Mouse (Mus musculus) intestine, embryonic 14.5 days (tissue): ENCODE measurements around the gene Rhag. TPM values are rescaled to one million over a fixed set of nuclear protein-coding genes. Genes with fewer than 3 reads are reported as not detected.
A peak's percentile ranks its signal among the peaks of the same experiment; 100 is the strongest.

Source experiments
- ATAC-seq: fragments of 200-750 bp; cut with Nextera tagmentation; replicated peaks from 2 replicates; pipeline ENCODE4 v1.8.0; 2017; ENCODE audit warnings: low read depth, moderate number of reproducible peaks, moderate TSS enrichment, moderate library complexity; ENCODE audit not compliant: low FRiP score, low TSS enrichment
- DNase-seq: peaks from one replicate; pipeline ENCODE4 v3.0.0-alpha.2; 2018; ENCODE audit warnings: low spot score
- H3K27ac ChIP-seq: fragments of 300-500 bp; sonication (generic); 2 replicates; pipeline ENCODE4 v1.5.1; 2014; ENCODE audit warnings: low read depth, mild to moderate bottlenecking, control low read depth
- H3K27me3 ChIP-seq: fragments of 300-500 bp; sonication (generic); replicated peaks from 2 replicates; pipeline ENCODE4 v1.6.1; 2014; ENCODE audit warnings: low read length, control low read depth; ENCODE audit not compliant: control insufficient read depth, insufficient read depth
- H3K36me3 ChIP-seq: fragments of 300-500 bp; sonication (generic); 2 replicates; pipeline ENCODE4 v1.6.1; 2014; ENCODE audit warnings: low read length, control low read depth; ENCODE audit not compliant: control insufficient read depth, insufficient read depth
- H3K4me1 ChIP-seq: fragments of 300-500 bp; sonication (generic); replicated peaks from 2 replicates; pipeline ENCODE4 v1.6.1; 2014; ENCODE audit warnings: low read length, control low read depth, mixed read lengths; ENCODE audit not compliant: control insufficient read depth, insufficient read depth
- H3K4me2 ChIP-seq: fragments of 300-500 bp; sonication (generic); 2 replicates; pipeline ENCODE4 v1.6.1; 2014; ENCODE audit warnings: low read length
- H3K4me3 ChIP-seq: fragments of 300-500 bp; sonication (generic); 2 replicates; pipeline ENCODE4 v1.5.1; 2014; ENCODE audit warnings: low read depth, low read length, control low read depth, mixed read lengths
- H3K9ac ChIP-seq: fragments of 300-500 bp; sonication (generic); 2 replicates; pipeline ENCODE4 v1.6.1; 2014; ENCODE audit warnings: mild to moderate bottlenecking, low read length
- H3K9me3 ChIP-seq: fragments of 300-500 bp; sonication (generic); 2 replicates; pipeline ENCODE4 v1.6.1; 2016; ENCODE audit warnings: low read length, control low read depth; ENCODE audit not compliant: control insufficient read depth
- WGBS: fragments of 180-500 bp; shearing (Covaris S2); extraction: QIAGEN DNeasy Blood & Tissue Kit; methylation state at CpG from one replicate; pipeline ENCODE4 v1.1.7; 2014; 5-methylcytosine and 5-hydroxymethylcytosine counted together
- polyA plus RNA-seq: library from polyadenylated mRNA; unstranded; fragments of >200 nt; fragmentation: Nextera tagmentation; extraction: Ambion mirVana; gene quantifications from 2 replicates; pipeline ENCODE4 v1.2.1, GENCODE M21; 2014

The Rhag gene
- polyA plus RNA-seq, 1 experiment from 2014 or later, result 0.42 TPM

DNA sequence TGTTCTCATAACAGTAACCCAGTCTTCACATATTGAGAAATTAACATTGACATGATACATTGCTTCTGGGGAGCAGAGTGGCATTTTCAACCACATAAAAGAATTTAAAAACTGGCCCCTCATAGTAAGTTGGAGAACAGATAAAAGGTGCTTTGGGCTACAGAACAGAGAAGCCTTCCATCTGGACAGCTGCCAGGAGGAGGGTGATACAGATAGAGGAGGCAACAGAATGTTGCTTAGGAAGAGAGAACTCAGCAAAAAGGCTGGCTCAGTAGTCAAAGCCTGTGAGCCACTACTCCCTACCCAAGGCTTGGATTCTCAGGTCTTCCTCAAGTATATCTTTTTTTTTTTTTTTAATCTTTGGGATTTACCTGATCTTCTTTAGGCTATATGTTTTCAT lies 44.1 kb downstream of the Rhag start:
- no peak for ATAC-seq
- Histone ChIP-seq H3K4me3 (no peak overlapping the region), H3K4me1 (no peaks in the 10 kb centered on the region), H3K4me2 (no peak overlapping the region), H3K36me3 (no peaks in the 10 kb centered on the region), H3K27me3 (no peaks in the 10 kb centered on the region), H3K9ac (no peak overlapping the region), H3K9me3 (no peaks in the 10 kb centered on the region), H3K27ac (no peak overlapping the region)
- DNase-seq, result no peak

DNA sequence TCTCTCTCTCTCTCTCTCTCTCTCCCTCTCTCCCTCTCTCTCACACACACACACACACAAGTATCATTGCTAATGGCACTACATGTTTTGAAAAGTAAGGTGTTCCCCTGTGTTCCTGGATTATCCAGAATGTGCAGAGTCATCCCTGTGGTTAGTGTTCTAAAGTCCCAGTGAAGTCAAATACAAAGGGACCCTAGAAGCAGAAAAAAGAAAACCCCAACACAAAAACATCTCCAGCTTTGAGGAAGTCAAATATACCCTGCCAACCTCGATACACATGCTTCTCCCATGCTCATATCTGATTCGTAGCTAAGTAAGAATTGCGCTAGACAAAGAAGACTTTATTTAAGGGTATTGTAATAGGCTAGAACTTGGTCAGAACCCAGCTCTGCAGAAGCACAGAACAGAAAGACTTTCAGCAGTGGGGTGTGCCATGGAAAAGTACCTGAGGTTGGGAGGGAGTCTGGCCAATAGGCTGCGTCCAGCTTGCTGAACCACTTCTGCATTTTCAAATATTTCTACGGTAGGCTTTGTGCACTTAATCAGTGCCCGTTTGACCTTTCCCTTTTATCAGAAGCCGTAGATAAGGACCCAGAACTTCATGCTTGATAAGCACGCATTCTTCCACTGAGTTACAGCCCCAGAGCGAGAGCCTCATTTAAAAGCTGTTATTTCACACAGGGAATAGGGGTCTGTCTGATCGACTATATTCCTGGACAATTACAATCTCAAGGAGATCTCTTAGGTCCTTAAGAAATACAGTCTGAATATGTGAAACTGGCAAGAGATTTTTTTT lies 58.2 kb downstream of the Rhag start:
- ATAC-seq (0 out of 2 replicates have a peak, but pooled peaks have one; percentile 12), DNase-seq (no peak)
- no peak overlapping the region for H3K27ac ChIP-seq
- no peaks in the 10 kb centered on the region for H3K27me3 ChIP-seq
- H3K4me2 ChIP-seq, result no peak overlapping the region
- no peaks in the 10 kb centered on the region for H3K9me3 ChIP-seq
- WGBS, result 52% methylated on average over 10 of the region's 10 CpGs
- no peaks in the 10 kb centered on the region for H3K36me3 ChIP-seq
- no peak overlapping the region for H3K9ac ChIP-seq
- no peak overlapping the region for H3K4me3 ChIP-seq
- H3K4me1 ChIP-seq, result no peaks in the 10 kb centered on the region

DNA sequence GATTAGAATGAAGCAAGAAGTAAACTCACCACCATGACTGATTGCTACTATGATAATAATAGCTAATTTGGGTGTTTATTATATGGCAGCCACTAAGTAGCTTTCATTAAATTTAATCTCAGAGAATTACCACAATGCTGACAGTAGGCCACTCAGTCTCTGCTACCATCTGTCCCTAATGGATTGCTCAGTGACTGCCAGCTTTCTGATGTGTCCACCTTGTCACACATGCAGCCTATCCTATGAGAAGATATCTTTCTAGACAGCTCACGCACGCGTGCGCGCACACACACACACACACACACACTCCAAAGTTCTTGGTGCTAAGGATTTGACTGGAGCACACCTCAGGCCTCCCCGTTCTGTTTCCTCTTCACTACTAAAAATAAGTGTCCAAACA lies 61.7 kb downstream of the Rhag start:
- Histone ChIP-seq H3K4me3 (no peak overlapping the region), H3K9ac (no peak overlapping the region), H3K9me3 (no peaks in the 10 kb centered on the region), H3K4me1 (no peaks in the 10 kb centered on the region), H3K27ac (no peak overlapping the region), H3K36me3 (no peaks in the 10 kb centered on the region), H3K4me2 (no peak overlapping the region), H3K27me3 (no peaks in the 10 kb centered on the region)
- no peak for ATAC-seq
- no peak for DNase-seq
- 90% methylated on average over 6 of the region's 6 CpGs for WGBS

DNA sequence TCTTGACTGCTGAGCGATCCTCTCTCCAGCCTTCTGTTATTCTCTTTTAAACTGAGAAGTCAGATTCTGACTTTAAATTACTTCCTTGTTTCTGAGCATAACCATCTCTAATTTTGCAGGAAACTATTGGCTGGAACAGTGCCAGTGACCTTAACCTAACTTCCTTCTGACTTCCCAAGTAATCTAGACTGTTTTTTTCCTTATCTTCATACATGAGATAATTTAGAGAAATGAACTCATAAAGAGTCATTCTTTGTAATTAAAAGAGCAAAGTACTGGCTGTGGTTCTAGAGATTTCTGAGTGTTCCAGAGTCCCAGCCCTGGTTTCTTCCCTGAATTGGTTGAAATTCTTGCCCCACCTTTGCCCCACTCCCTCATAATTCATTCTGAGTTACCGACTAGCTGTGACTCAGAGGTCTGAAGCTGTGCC lies 62.7 kb downstream of the Rhag start:
- DNase-seq, result no peak
- Histone ChIP-seq H3K9me3 (no peaks in the 10 kb centered on the region), H3K36me3 (no peaks in the 10 kb centered on the region), H3K4me2 (no peak overlapping the region), H3K27me3 (no peaks in the 10 kb centered on the region), H3K4me3 (no peak overlapping the region), H3K27ac (no peak overlapping the region), H3K9ac (no peak overlapping the region), H3K4me1 (no peaks in the 10 kb centered on the region)
- peak; percentile 73; the same call in 1 of the 2 replicates for ATAC-seq
- WGBS, result 34% methylated on average over 2 of the region's 2 CpGs

DNA sequence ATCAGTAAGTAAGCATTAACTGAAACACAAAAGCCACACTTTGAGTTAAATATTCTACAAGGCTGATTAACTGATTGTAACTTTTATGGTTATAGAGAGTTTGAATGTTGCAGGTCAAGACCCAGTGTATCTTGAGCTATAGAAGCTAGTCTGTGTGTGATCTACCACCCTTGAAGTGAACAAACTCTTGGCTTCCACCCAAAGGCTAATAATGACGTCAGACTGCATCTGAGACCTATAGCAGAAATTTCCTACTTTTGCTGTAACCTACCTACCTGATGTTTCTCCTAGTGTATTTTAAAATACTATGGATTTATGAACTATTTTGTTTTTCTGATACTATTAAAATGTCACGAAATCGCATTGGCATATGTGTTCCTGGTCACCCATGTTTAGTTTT lies 63.8 kb downstream of the Rhag start:
- WGBS, result 76% methylated on average over 3 of the region's 3 CpGs
- Histone ChIP-seq H3K27me3 (no peaks in the 10 kb centered on the region), H3K4me2 (no peak overlapping the region), H3K9ac (no peak overlapping the region), H3K27ac (no peak overlapping the region), H3K36me3 (no peaks in the 10 kb centered on the region), H3K4me1 (no peaks in the 10 kb centered on the region), H3K9me3 (no peaks in the 10 kb centered on the region), H3K4me3 (no peak overlapping the region)
- DNase-seq, result no peak
- no peak for ATAC-seq

DNA sequence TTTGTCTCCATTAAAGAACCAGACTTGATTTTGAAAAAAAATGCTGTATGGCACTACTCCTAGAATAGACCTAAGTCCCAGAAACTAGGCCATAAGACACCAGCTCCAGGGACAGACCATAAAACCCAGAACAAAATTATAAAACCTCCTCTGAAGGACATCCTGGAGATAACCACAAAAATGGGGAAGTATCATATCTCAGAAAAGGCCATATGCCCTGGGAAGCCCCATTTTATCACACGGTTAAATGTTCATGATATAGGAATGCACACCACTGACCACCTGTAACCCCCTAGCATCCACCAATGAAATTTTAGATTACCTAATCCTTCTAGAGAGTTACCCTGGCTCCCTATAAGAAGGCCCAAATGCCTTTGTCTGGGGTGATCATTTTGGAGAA lies 64.6 kb downstream of the Rhag start:
- no peaks in the 10 kb centered on the region for H3K36me3 ChIP-seq
- no peaks in the 10 kb centered on the region for H3K27me3 ChIP-seq
- H3K4me1 ChIP-seq, result no peaks in the 10 kb centered on the region
- no peak overlapping the region for H3K27ac ChIP-seq
- ATAC-seq, result no peak
- DNase-seq, result no peak
- no peak overlapping the region for H3K4me2 ChIP-seq
- H3K9me3 ChIP-seq, result no peaks in the 10 kb centered on the region
- no peak overlapping the region for H3K9ac ChIP-seq
- WGBS, result 91% methylated on average over 1 of the region's 1 CpGs
- no peak overlapping the region for H3K4me3 ChIP-seq

DNA sequence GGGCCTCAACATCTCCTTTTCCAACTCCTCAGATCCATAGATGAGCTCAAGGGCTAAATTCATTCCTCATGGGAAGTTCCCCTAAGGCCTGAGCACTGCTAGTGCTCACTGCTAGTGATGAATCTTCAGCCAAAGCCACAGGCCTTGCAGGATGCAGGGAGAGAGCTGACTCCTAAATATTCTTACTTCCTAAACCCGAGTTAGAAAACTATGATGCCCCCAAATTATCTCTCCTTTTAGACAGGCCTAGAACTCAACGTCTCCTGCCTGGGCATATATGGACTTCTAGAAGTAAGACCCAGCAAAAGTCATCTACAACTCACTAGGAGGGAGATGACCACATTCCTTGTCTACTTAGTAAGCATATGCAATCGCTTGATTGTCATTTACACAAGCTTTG lies 66.8 kb downstream of the Rhag start:
- Histone ChIP-seq H3K9me3 (no peaks in the 10 kb centered on the region), H3K4me1 (no peaks in the 10 kb centered on the region), H3K36me3 (no peaks in the 10 kb centered on the region), H3K4me2 (peak overlapping the region; percentile 88), H3K27ac (no peak overlapping the region), H3K27me3 (no peaks in the 10 kb centered on the region), H3K4me3 (peak overlapping the region; percentile 69), H3K9ac (no peak overlapping the region)
- 35% methylated on average over 3 of the region's 3 CpGs for WGBS
- DNase-seq (no peak), ATAC-seq (no peak)

DNA sequence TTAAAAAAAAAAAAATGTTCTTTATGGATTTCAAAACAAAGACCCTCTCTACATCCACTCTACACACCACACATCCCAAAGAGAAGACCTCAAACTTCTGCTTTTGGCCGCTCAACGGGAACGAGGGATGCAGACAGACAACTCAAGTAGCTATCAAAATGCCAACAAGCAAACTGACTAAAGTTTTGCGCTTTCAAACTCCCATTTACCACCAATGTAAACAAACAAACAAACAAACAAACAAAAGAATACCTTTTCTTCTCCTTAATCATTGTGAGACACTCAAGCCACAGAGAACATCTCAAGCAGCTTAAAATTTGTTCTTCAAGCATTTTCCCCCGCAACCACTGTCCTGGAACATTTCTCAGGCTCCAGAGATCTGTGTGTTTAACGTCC lies 68.6 kb downstream of the Rhag start:
- H3K4me2 ChIP-seq, result peak overlapping the region; percentile 88
- H3K27ac ChIP-seq, result no peak overlapping the region
- WGBS, result 13% methylated on average over 6 of the region's 6 CpGs
- DNase-seq (no peak), ATAC-seq (no peak)
- H3K9ac ChIP-seq, result peak overlapping the region; percentile 52
- no peaks in the 10 kb centered on the region for H3K9me3 ChIP-seq
- H3K4me1 ChIP-seq, result no peaks in the 10 kb centered on the region
- H3K27me3 ChIP-seq, result no peaks in the 10 kb centered on the region
- no peaks in the 10 kb centered on the region for H3K36me3 ChIP-seq
- H3K4me3 ChIP-seq, result peak overlapping the region; percentile 69
